Mouse (Mus musculus): ENCODE results near the gene Rbm34. TPM values are rescaled to one million over a fixed set of nuclear protein-coding genes. Genes with fewer than 3 reads are reported as not detected.
"Not testable (repeated sequence)": the region's sequence is repeated elsewhere in the genome, so short reads cannot be mapped to it uniquely, and the experiment has no call there.

Gene Rbm34
- polyA plus RNA-seq, 1 experiment from 2014 or later: 23.1 TPM

DNA sequence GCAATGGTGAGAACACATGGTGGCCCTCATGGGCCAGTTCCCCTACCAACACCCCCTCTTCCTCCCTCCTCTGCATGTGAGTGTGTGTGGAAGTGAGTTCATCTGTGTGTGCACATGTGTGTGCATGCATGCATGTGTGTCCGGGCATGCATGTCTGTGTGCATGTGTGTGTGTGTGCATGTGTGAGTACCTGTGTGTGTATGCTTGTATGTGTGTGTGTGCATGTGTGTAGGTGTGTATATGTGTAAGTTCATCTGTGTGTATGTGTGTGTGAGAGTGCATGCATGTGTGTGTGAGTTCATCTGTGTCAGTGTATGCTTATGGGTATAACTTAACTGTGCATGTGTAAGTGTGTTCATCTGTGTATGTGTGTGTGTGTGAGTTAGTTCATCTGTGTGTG, 52.5 kb downstream of the Rbm34 start:
- Histone ChIP-seq H3K9ac (no peak overlapping the region), H3K36me3 (no peaks in the 10 kb centered on the region; the same call in 1 of the 2 replicates), H3K4me2 (replicated peaks) (no peak overlapping the region), H3K4me1 (peaks cover 50% of the 10 kb centered on the region), H3K9me3 (replicated peaks) (no peaks in the 10 kb centered on the region), H3K27ac (replicated peaks) (peak overlapping the region; percentile 14; the same call in 1 of the 2 replicates), H3K4me3 (replicated peaks) (no peak overlapping the region), H3K27me3 (no peaks in the 10 kb centered on the region)
- ATAC-seq (ENCODE audit: insufficient number of reproducible peaks, low FRiP score, low TSS enrichment, low read depth): no peak
- 100% methylated on average over 1 of the region's 1 CpGs for WGBS

GRCm38 (mm10) chr8:126917179-126917905, 53.5 kb downstream of the Rbm34 start:
- peak; percentile 59; the same call in 1 of the 2 replicates for ATAC-seq (ENCODE audit: insufficient number of reproducible peaks, low FRiP score, low TSS enrichment, low read depth)
- Histone ChIP-seq H3K36me3 (no peaks in the 10 kb centered on the region; the same call in 1 of the 2 replicates), H3K4me1 (peaks cover 56% of the 10 kb centered on the region), H3K9me3 (replicated peaks) (no peaks in the 10 kb centered on the region), H3K27me3 (no peaks in the 10 kb centered on the region), H3K9ac (no peak overlapping the region), H3K4me3 (replicated peaks) (no peak overlapping the region), H3K4me2 (replicated peaks) (no peak overlapping the region), H3K27ac (replicated peaks) (peak overlapping the region; percentile 83)
- WGBS: 47% methylated on average over 6 of the region's 6 CpGs

GRCm38 (mm10) chr8:126916611-126917010, 54.3 kb downstream of the Rbm34 start:
- Histone ChIP-seq H3K36me3 (no peaks in the 10 kb centered on the region), H3K27me3 (no peaks in the 10 kb centered on the region), H3K4me2 (replicated peaks) (no peak overlapping the region), H3K4me3 (replicated peaks) (no peak overlapping the region), H3K9me3 (replicated peaks) (no peaks in the 10 kb centered on the region), H3K9ac (no peak overlapping the region), H3K4me1 (peaks cover 56% of the 10 kb centered on the region), H3K27ac (replicated peaks) (no peak overlapping the region)
- WGBS: 88% methylated on average over 4 of the region's 4 CpGs
- ATAC-seq (ENCODE audit: insufficient number of reproducible peaks, low FRiP score, low TSS enrichment, low read depth): no peak

GRCm38 (mm10) chr8:126914609-126915375, 56.1 kb downstream of the Rbm34 start:
- Histone ChIP-seq H3K36me3 (no peaks in the 10 kb centered on the region), H3K27ac (replicated peaks) (no peak overlapping the region), H3K4me1 (peaks cover 46% of the 10 kb centered on the region), H3K4me2 (replicated peaks) (no peak overlapping the region), H3K9me3 (replicated peaks) (no peaks in the 10 kb centered on the region), H3K4me3 (replicated peaks) (no peak overlapping the region), H3K9ac (no peak overlapping the region), H3K27me3 (no peaks in the 10 kb centered on the region)
- no peak for ATAC-seq (ENCODE audit: insufficient number of reproducible peaks, low FRiP score, low TSS enrichment, low read depth)
- 37% methylated on average over 10 of the region's 10 CpGs for WGBS

- 59% methylated on average over 10 of the region's 10 CpGs for WGBS
Measured at GRCm38 (mm10) chr8:126914107-126914490, 56.8 kb downstream of the Rbm34 start.

DNA sequence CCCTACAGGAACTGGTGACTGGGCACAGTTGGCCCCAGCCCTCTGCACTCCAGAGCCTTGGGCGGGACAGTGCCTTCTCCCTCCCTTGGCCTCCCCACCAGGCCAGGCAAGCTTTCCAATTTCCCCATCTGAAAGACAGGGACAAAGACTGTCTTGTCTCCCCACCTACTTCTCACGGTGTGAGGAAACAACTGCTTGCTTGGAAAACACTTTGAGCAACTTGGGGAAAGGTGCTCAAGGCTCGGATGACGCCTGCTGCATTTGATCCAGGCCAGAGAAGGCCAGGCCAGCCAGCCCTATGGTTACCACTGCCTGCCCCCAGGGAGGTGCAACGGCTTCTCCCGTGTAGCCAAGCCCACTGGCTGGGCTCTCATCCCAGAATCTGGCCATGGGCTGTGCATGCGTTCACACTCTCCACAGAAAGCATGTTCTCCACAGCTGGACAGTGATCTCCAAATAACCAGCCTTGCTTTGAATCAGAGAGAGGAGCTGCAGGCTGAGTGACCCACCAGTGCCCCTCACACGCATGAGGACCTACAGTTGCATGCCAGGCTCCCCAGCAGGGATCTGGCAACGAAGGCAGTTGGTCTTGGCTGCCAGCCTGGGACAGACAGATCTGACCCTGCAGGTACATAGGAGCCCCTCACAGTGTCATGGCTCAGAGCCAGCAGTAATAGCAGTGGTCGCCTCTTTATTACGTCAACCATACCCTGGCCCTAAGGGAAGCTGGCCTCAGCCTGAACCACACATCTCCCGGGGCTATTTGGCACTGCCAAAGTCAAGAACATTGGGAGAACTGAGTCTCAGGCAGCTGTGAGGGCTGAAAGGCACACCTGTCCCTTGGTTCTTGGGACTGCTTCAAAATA, 57.4 kb downstream of the Rbm34 start:
- no peaks in the 10 kb centered on the region for H3K9me3 ChIP-seq (replicated peaks)
- peaks cover 43% of the 10 kb centered on the region for H3K4me1 ChIP-seq
- peak overlapping the region; percentile 76 for H3K27ac ChIP-seq (replicated peaks)
- 31% methylated on average over 12 of the region's 12 CpGs for WGBS
- no peak overlapping the region for H3K9ac ChIP-seq
- no peaks in the 10 kb centered on the region for H3K27me3 ChIP-seq
- no peaks in the 10 kb centered on the region for H3K36me3 ChIP-seq
- H3K4me2 ChIP-seq (replicated peaks): no peak overlapping the region
- H3K4me3 ChIP-seq (replicated peaks): no peak overlapping the region
- peak; percentile 49 for ATAC-seq (ENCODE audit: insufficient number of reproducible peaks, low FRiP score, low TSS enrichment, low read depth)

More at GRCm38 (mm10) chr8:126914107-126914490, 56.8 kb downstream of the Rbm34 start:
- peaks cover 47% of the 10 kb centered on the region for H3K4me1 ChIP-seq
- ATAC-seq (ENCODE audit: insufficient number of reproducible peaks, low FRiP score, low TSS enrichment, low read depth); H3K27me3 ChIP-seq; H3K4me3 ChIP-seq (replicated peaks); H3K9me3 ChIP-seq (replicated peaks); H3K27ac ChIP-seq (replicated peaks); H3K9ac ChIP-seq; H3K36me3 ChIP-seq; H3K4me2 ChIP-seq (replicated peaks): not testable (repeated sequence)

DNA sequence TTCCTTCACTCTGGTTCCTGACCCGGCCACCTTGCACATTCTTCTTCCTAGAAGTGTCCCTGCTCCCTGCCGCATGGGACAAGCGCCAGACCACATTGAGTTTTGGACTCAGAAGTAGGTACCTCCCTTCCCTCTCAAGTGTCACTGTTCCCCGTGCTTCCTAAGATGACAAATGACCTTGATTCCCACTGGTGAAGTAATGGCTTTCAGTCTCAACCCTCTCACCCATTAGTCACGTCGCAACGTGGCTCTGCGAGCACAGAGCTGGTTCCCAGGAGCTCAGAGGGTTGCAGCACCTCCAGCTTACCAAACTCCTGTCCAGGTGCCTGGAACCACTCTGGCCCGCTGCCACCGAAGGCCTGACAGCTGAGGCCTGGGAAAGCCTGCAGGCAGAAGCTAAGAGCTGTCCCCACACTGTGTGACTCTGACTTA, 61.5 kb downstream of the Rbm34 start:
- Histone ChIP-seq H3K9ac (no peak overlapping the region), H3K4me1 (peaks cover 22% of the 10 kb centered on the region), H3K27me3 (no peaks in the 10 kb centered on the region), H3K4me2 (replicated peaks) (no peak overlapping the region), H3K4me3 (replicated peaks) (no peak overlapping the region), H3K27ac (replicated peaks) (no peak overlapping the region), H3K9me3 (replicated peaks) (no peaks in the 10 kb centered on the region), H3K36me3 (no peaks in the 10 kb centered on the region)
- no peak for ATAC-seq (ENCODE audit: insufficient number of reproducible peaks, low FRiP score, low TSS enrichment, low read depth)
- WGBS: 68% methylated on average over 10 of the region's 10 CpGs

DNA sequence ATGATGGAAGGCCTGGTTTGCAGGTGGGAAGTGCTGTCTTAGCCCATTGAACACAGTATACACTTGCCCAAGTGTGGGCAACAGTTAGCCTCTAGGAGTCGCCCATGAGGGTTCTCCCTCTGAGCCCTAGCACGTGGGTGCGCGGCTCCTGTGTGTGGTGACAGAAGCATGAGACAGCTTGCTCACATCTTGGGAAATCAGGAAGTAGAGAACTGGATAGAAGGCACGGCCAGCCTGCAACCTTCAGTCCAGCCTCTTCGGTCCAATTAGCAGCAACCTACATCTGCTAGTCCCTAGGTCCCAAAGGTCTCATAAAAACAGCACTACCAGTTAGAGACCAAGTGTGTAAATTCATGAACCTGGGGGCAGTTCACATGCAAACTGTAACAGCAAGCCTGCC, 62.1 kb downstream of the Rbm34 start:
- no peak overlapping the region for H3K9ac ChIP-seq
- 77% methylated on average over 6 of the region's 6 CpGs for WGBS
- H3K4me3 ChIP-seq (replicated peaks): no peak overlapping the region
- peaks cover 20% of the 10 kb centered on the region for H3K4me1 ChIP-seq
- no peaks in the 10 kb centered on the region for H3K9me3 ChIP-seq (replicated peaks)
- no peaks in the 10 kb centered on the region for H3K36me3 ChIP-seq
- H3K4me2 ChIP-seq (replicated peaks): no peak overlapping the region
- H3K27ac ChIP-seq (replicated peaks): no peak overlapping the region
- ATAC-seq (ENCODE audit: insufficient number of reproducible peaks, low FRiP score, low TSS enrichment, low read depth): no peak
- no peaks in the 10 kb centered on the region for H3K27me3 ChIP-seq

- WGBS: 64% methylated on average over 9 of the region's 9 CpGs
- Histone ChIP-seq H3K4me2 (replicated peaks) (no peak overlapping the region), H3K4me1 (peaks cover 11% of the 10 kb centered on the region; the same call in 1 of the 2 replicates)
Measured at GRCm38 (mm10) chr8:126907968-126908367, 62.9 kb downstream of the Rbm34 start.

DNA sequence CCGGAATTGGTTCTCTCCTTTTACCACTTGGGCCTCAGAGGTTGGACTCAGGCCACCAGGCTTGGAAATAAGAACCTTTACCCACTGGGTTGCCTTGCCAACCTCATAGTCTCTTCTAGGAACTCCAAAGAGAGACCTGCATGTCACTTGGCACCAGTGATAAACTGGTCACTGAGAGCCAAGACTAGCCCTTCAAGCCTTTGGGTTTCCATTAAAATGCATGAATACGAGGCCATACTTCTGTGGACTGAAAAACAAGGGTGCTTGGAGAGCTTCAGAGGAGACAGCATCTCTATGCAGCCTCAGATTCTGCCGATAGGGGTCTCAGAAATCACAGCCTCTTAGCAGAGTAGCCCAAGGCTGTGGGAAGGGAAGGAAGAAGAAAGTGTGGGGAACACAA, 63.5 kb downstream of the Rbm34 start:
- Histone ChIP-seq H3K9ac (no peak overlapping the region), H3K4me2 (replicated peaks) (no peak overlapping the region), H3K4me3 (replicated peaks) (no peak overlapping the region), H3K27ac (replicated peaks) (no peak overlapping the region; the same call in 1 of the 2 replicates), H3K9me3 (replicated peaks) (no peaks in the 10 kb centered on the region), H3K4me1 (0 out of 2 replicates have a peak, but pooled peaks cover 9% of the 10 kb centered on the region), H3K27me3 (no peaks in the 10 kb centered on the region), H3K36me3 (no peaks in the 10 kb centered on the region)
- WGBS: 66% methylated on average over 3 of the region's 3 CpGs
- ATAC-seq (ENCODE audit: insufficient number of reproducible peaks, low FRiP score, low TSS enrichment, low read depth): no peak

More at GRCm38 (mm10) chr8:126907968-126908367, 62.9 kb downstream of the Rbm34 start:
- Histone ChIP-seq H3K27ac (replicated peaks) (no peak overlapping the region; the same call in 1 of the 2 replicates), H3K36me3 (no peaks in the 10 kb centered on the region), H3K27me3 (no peaks in the 10 kb centered on the region), H3K9me3 (replicated peaks) (no peaks in the 10 kb centered on the region), H3K4me3 (replicated peaks) (no peak overlapping the region), H3K9ac (no peak overlapping the region)
- ATAC-seq (ENCODE audit: insufficient number of reproducible peaks, low FRiP score, low TSS enrichment, low read depth): no peak

DNA sequence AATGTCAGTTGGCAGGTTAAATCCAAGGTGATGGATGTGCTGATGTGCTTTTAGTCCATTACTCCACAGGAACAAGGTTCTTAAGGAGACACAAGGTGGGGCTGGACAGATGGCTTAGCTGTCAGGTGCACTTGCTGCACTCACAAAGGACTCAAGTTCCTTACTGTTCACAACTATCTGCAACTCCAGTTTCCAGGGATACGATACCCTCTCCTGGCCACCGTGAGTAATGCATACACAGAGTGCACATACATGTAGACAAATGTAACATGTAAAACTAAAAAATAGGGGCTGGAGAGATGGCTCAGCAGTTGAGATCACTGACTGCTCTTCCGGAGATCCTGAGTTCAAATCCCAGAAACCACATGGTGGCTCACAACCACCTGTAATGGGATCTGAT, 65.5 kb downstream of the Rbm34 start:
- no peak overlapping the region for H3K27ac ChIP-seq (replicated peaks)
- WGBS: 92% methylated on average over 3 of the region's 3 CpGs
- no peak for ATAC-seq (ENCODE audit: insufficient number of reproducible peaks, low FRiP score, low TSS enrichment, low read depth)
- H3K4me1 ChIP-seq: 0 out of 2 replicates have a peak, but pooled peaks cover 9% of the 10 kb centered on the region
- no peak overlapping the region for H3K4me2 ChIP-seq (replicated peaks)
- no peaks in the 10 kb centered on the region for H3K9me3 ChIP-seq (replicated peaks)
- H3K9ac ChIP-seq: no peak overlapping the region
- H3K4me3 ChIP-seq (replicated peaks): no peak overlapping the region
- H3K36me3 ChIP-seq: no peaks in the 10 kb centered on the region
- no peaks in the 10 kb centered on the region for H3K27me3 ChIP-seq
